Mouse (Mus musculus) myocyte (in vitro differentiated cells): ENCODE measurements around the gene Ndst4.

Experiments
- MAX ChIP-seq: IDR thresholded peaks from one replicate; pipeline ENCODE4 v1.6.1; 2011; ENCODE audit warnings: low read depth, mild to moderate bottlenecking, control low read depth
- MYOD1 ChIP-seq, 3 experiments: IDR thresholded peaks; one replicate each; pipeline ENCODE4 v1.6.1; 2011; ENCODE audit warnings: control low read depth in 2 of 3, low read depth in 2 of 3, mild to moderate bottlenecking in 2 of 3, moderate library complexity in 1 of 3; ENCODE audit not compliant: insufficient read length in 2 of 3, control insufficient read depth in 1 of 3
- MYOG ChIP-seq, 3 experiments: IDR thresholded peaks; one replicate each; pipeline ENCODE4 v1.6.1; 2011; ENCODE audit warnings: control low read depth in 2 of 3, low read depth in 2 of 3, mild to moderate bottlenecking in 2 of 3; ENCODE audit not compliant: insufficient read length in 2 of 3, control insufficient read depth in 1 of 3, insufficient read depth in 1 of 3
- POLR2A ChIP-seq: IDR thresholded peaks from one replicate; pipeline ENCODE4 v1.6.1; 2011; ENCODE audit warnings: low read depth, mild to moderate bottlenecking, control low read depth, moderate library complexity; ENCODE audit not compliant: insufficient read length
- TCF12 ChIP-seq: IDR thresholded peaks from one replicate; pipeline ENCODE4 v1.6.1; 2011; ENCODE audit warnings: mild to moderate bottlenecking, control low read depth; ENCODE audit not compliant: poor library complexity, insufficient read depth, severe bottlenecking

DNA sequence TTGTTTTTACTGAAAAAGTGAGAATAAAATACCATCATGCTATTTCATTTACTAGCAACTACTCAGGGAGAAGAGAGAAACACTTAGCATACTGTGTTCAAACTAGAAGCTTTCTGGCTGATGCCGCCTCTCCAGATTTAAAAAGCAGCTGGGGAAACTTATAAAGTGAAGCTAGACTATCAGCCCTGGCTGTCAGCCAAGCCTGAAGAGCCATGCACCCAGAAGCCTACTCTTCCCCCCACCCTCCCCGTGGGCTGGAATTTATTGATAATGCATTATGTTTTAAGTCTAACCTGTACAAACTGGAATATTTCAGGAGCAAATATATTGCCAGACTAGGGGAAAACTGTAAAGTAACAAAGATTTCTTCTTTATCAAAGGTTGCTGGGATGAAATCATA lies 2.6 kb downstream of the Ndst4 start:
- TF ChIP-seq MAX, result no peak
- TF ChIP-seq POLR2A, result no peak
- no peak for TF ChIP-seq MYOD1 (IDR thresholded peaks at IDR 0.05; ENCODE audit: control insufficient read depth in 1 of 3, insufficient read length in 2 of 3, low read depth in 2 of 3)
- no peak for TF ChIP-seq MYOG (IDR thresholded peaks at IDR 0.05; ENCODE audit: control insufficient read depth in 1 of 3, insufficient read depth in 1 of 3, insufficient read length in 2 of 3, low read depth in 2 of 3)
- TF ChIP-seq TCF12, result no peak
